Mouse (Mus musculus) urinary bladder, postnatal 14 days (tissue): ENCODE measurements around the gene Gjc2.
"Not testable (repeated sequence)": the region's sequence is repeated elsewhere in the genome, so short reads cannot be mapped to it uniquely, and the experiment has no call there.

Source experiments
- DNase-seq: peaks from one replicate; pipeline ENCODE4 v3.0.0; 2021; ENCODE audit warnings: low spot score

The Gjc2 gene

GRCm38 (mm10) chr11:59182864-59183331 lies at the start of gene Gjc2:
TSS of gene Gjc2 (minus strand) at chr11:59183213.
- DNase-seq: peak; percentile 75

GRCm38 (mm10) chr11:59232797-59233196 lies 49.8 kb upstream of the Gjc2 start:
- DNase-seq: no peak

GRCm38 (mm10) chr11:59230144-59230760 lies 47.2 kb upstream of the Gjc2 start:
- DNase-seq: peak; percentile 78

- DNase-seq: peak; percentile 97
Observed at GRCm38 (mm10) chr11:59228122-59228953, 45.3 kb upstream of the Gjc2 start, which contains the start of gene Arf1. TSS of gene Arf1 (minus strand) at chr11:59228270.

GRCm38 (mm10) chr11:59227604-59228121 lies 44.6 kb upstream of the Gjc2 start:
- no peak for DNase-seq

- DNase-seq: no peak
Observed at GRCm38 (mm10) chr11:59226787-59227603, 44.0 kb upstream of the Gjc2 start.

- DNase-seq: no peak
Observed at GRCm38 (mm10) chr11:59226251-59226650, 43.2 kb upstream of the Gjc2 start.

GRCm38 (mm10) chr11:59225167-59225566 lies 42.2 kb upstream of the Gjc2 start:
- DNase-seq: no peak

- no peak for DNase-seq
Observed at GRCm38 (mm10) chr11:59224470-59224869, 41.5 kb upstream of the Gjc2 start.

GRCm38 (mm10) chr11:59224025-59224424 lies 41.0 kb upstream of the Gjc2 start:
- no peak for DNase-seq

GRCm38 (mm10) chr11:59222306-59222705 lies 39.3 kb upstream of the Gjc2 start:
- no peak for DNase-seq

GRCm38 (mm10) chr11:59221604-59222003 lies 38.6 kb upstream of the Gjc2 start:
- no peak for DNase-seq

- no peak for DNase-seq
Observed at GRCm38 (mm10) chr11:59219064-59219463, 36.1 kb upstream of the Gjc2 start.

- peak; percentile 68 for DNase-seq
Observed at GRCm38 (mm10) chr11:59218389-59218998, 35.5 kb upstream of the Gjc2 start.

GRCm38 (mm10) chr11:59216955-59217354 lies 33.9 kb upstream of the Gjc2 start:
- DNase-seq: no peak

GRCm38 (mm10) chr11:59212892-59213494 lies 30.0 kb upstream of the Gjc2 start:
- DNase-seq: no peak

- DNase-seq: not testable (repeated sequence)
Observed at GRCm38 (mm10) chr11:59212320-59212719, 29.3 kb upstream of the Gjc2 start.

- not testable (repeated sequence) for DNase-seq
Observed at GRCm38 (mm10) chr11:59211561-59211960, 28.5 kb upstream of the Gjc2 start.

- no peak for DNase-seq
Observed at GRCm38 (mm10) chr11:59210020-59210419, 27.0 kb upstream of the Gjc2 start.

GRCm38 (mm10) chr11:59209580-59209979 lies 26.6 kb upstream of the Gjc2 start:
- DNase-seq: no peak

- peak; percentile 77 for DNase-seq
Observed at GRCm38 (mm10) chr11:59209003-59209441, 26.0 kb upstream of the Gjc2 start.
